Mouse (Mus musculus) brain, adult 2 months (tissue): ENCODE results near the gene Cxcr4.
"Not testable (repeated sequence)": the region's sequence is repeated elsewhere in the genome, so short reads cannot be mapped to it uniquely, and the experiment has no call there.

ENCODE experiments used
- DNase-seq: peaks from one replicate; pipeline ENCODE4 v3.0.0; 2011; ENCODE audit warnings: low read depth, low spot score

Gene Cxcr4

DNA sequence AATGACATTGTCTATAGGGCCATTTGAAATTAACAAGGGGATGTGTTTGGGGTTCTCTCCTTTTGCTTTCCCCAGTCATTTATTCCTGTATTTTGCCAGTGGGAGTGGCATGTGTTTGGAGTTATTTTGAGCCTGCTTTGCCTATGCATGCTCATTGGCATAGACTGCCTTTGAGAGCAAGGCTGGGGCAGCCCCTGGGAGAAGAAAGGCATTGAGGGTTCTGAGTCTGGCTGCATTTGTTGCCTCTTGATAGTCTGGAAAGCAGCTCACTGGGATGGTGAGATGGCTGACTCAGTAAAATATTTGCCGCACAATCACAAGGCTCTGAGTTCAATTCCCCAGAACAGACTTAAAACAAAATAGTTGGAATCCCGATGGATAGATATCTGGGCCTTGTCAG, 8.5 kb upstream of the Cxcr4 start:
- DNase-seq = no peak

DNA sequence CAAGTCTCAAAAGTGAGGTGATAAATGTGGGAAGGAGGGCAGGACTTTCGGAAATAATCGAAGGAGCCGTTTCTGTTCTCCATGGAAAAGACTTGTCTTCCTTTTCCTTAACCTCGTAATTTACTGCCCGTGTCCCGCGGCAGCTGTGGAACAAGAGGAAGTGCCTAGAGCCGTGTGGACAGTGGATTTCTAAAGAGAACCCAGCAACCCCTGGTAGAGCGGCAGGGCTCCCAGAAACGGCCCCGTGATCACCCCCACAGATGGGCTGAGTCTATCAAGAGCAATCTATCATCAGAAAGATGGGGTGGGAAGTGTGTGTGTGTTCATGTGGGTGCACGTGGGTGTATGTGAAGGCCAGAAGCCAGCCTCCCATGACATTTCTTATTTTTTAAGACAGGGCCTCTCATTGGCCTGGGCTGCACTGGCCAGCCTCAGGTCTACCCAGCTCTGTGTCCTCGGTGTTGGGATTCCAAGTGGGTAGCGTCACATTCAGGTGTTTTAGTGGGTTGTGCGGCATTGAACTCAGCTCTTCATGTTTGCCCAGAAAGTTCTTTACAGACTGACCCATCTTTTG, 5.2 kb upstream of the Cxcr4 start:
- no peak for DNase-seq

DNA sequence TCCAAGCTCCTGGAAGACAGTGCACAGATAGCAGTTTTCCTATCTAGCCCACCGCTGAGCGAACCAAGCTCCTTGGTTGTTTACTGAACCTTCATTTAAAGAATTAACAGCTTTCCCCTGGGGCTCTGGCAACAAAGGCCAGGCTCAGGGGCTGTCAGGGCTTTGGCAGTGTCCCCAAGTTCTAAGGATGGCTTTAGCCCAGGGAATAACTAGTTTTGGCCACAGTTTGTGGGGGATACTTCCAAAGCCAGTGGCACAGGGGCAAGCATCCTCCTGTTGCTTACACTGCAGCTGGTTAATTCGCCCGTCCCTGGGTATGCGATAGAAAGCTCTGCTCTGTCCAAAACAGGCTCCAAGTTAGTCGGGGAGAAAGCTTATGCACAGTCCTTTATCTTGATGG, 3.4 kb upstream of the Cxcr4 start:
- no peak for DNase-seq

DNA sequence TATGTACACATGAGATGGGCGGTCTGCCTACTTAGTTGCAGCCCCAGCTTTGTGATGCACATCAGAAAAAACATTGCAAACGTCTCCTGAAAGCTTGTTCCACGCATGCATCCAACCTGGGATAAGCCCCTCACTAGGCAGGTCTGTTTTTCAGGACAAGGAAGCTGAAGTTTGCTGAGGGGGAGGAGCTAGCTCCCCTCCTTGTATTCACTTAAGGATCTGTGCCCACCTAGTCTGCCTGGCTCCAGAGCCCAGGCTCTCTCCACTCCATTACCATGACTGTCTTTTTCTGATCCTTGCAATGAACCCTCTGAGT, 3.0 kb upstream of the Cxcr4 start:
- no peak for DNase-seq

DNA sequence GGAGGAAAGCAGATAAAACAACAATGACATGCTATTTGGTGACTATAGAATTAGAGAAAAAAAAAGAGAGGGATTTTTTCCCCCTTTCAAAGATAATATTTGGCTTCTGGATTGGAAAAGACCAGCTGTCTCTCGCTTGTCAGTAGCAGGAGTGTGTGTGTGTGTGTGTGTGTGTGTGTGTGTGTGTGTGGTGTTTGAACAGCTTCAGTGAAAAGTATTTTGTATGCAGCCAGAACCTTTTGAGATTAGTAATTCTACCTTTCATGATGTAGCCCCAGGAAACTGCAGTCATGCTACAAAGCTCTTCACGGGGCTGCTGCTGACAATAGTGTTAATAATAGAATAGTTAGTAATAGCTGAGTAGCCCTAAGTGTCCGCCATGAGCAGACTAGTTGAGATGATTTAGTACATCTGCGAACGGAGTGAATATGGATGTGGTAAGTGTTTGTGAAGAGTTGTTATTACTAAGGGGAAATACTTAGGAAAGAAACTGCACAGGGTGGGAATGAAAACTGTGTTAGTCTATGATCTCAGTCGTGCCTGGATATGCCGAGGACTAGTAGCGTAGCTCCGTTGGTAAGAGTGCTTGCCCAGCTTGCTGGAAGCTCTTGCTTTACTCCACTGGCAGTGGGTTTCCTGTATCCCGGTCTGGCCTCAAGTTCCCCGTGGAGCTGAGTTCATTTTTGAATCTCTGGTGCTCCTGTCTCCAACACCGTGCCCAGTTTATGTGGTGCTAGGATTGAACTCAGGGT, 2.4 kb upstream of the Cxcr4 start:
- no peak for DNase-seq

DNA sequence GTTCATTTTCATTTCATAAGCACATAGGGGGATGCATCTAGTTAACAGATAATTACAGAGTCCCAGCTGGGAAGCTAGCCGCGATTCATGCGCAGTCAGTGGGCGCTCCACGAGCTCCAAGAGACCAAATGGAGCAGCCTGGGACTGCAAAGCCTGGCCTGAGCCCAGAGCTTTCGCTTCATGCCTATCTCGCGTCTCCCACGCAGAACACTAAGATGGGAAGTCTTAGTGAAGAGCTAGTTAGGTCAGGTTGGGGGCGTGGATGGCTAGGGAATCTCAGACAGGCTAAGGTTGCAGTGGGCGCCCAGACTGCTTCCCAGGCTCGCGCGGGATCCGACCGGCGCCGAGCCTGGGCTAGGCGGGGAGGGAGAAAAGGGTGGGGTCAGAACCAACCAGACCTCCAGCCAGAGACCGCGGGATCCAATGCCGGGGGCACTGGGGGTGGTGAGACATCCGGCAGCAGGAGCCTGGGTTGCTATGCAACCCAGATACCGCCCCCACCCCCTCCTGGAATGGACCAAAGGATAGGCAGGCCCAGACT, 938 bp upstream of the Cxcr4 start:
- peak; percentile 75 for DNase-seq

DNA sequence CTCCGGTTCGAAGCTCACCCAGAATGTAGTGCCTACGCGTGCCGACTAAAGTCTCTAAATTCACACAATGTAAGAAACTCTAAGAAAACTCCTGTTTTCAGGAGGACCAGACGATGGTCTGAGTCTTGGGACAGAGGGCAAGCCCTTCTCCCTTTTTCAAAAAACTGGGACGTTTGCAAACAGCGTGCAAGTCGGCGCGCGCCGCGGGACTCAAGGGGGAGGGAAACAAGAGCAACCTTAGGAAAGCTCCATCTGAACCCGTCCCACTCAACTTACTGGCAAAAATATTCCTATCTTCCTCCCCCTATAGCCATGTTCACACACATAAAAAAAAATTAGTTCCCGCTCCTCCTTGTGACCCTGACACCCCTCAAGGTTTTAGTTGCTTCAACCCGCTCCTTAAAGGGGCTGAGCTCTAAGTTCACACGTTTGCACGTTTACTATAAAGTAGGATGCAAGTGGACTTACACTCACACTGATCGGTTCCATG, 327 bp downstream of the Cxcr4 start:
- no peak for DNase-seq

DNA sequence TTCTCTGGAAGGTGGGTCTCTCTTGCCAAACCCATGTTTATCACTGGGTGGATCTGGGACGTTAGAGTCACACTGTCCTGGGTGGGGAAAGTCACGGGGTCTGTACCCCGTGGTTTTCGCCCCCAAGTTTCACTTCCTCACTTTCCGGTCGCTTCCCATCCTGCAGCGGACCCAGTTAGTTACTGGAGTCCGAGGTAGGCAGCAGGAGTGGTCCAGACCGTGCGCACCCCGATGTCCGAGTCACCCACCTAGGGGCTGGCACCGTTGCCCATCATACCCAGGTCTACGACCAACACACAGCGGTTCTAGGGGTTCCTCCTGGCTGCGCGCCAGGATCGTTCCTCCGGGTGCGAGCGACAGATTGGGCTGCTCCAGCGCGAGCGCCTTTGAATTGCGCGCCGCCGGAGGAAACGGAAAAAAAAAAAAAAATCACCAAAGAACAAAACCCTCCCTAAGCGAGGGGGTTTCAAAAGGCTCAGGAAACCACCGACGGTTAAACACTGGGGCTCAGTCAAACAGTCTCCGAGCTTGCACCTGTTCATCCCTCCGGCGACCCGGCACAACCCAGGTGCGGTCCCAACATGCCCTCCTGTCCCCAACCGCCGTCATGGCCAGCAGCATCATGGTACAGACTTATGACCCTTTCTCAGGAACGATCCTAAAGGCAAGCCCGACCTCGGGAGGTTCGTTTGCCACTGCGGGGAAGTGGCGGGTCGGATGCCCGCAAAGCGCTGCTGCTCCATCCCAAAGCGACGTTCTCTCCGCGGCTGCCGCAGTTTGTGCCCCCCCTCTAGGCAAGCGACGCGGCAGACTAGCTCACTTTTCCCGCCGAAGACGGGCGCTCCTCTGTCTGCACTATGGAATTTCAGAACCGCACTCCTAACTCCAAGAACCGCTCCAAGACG, 1.0 kb downstream of the Cxcr4 start:
- no peak for DNase-seq

DNA sequence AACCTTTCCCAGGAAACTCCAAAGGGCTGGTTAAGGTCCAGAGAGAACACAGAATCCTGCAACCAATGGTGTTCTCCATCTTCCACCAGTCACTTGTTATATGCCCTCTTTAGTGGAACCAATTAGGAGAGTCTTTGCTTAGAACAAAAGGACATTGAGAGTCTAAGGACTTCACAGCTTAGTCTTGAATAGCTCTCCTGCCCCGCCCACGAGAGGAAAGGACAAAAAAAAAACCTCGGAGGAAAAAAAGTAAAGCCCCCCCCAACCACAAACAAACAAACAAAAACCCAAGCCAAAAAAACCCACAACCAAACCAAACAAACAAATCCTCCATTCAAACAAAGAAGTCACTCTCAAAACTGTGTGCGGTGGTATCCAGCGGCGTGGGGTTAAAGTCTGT, 2.1 kb downstream of the Cxcr4 start:
- DNase-seq = no peak

DNA sequence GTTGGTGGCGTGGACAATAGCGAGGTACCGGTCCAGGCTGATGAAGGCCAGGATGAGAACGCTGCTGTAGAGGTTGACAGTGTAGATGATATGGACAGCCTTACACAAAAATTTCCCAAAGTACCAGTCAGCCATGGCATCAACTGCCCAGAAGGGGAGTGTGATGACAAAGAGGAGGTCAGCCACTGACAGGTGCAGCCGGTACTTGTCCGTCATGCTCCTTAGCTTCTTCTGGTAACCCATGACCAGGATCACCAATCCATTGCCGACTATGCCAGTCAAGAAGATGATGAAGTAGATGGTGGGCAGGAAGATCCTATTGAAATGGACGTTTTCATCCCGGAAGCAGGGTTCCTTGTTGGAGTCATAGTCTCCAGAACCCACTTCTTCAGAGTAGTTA, 2.6 kb downstream of the Cxcr4 start:
- DNase-seq = no peak

DNA sequence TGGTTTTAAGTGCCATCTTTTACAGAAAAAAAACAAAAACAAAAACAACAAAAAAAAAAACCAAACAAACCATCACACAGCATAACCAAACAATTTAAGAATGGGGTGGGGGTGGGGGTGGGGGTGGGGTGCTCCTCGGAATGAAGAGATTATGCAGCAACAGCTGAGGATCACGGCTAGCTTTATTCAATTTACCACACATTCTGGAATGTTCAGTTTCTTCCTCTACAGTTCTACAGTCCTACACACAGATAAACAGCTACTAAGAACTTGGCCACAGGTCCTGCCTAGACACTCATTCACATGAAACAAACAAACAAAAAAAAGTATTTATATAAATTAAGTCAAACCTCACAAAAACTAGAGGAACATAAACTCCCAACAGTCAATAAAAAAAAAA, 3.8 kb downstream of the Cxcr4 start:
- no peak for DNase-seq

DNA sequence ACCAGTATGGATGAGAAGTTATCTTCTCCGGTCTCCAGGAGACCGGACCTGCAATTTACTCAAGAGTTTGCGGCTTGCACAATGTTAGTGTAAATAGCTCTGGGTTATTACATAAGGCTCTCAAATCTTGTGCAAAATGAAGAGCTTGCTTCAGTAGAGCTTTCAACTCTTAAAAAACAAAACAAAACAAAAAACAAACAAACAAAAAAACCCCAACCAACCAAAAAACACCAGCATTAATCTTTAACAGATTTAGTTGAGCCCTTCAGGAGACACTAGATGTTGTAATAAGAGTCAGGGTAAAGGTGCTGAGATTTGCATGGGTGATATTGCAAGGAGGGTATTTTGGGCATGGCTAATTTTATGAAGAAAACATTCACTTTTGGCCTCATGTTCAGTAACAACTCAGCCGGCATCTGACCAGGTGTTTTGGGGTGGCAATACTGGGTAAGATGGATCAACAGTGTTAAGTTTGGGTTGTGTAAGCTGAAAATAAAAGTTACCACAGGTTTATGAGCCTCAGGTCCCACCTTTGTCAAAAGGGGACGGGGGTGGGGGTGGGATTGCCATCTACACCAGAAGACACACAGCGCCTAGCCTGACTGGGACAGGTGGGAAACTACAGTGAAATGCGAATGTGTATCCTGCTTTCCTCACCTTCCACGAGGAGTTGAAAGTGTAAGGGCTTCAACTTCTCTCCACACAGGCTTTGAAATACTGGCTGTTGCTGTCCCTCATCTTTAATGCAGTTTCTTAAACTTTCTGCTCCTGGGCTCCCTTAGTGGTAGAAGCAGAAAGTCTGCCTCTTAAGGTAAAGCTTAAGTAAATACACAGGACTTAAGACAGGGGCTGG, 4.9 kb downstream of the Cxcr4 start:
- DNase-seq = no peak

DNA sequence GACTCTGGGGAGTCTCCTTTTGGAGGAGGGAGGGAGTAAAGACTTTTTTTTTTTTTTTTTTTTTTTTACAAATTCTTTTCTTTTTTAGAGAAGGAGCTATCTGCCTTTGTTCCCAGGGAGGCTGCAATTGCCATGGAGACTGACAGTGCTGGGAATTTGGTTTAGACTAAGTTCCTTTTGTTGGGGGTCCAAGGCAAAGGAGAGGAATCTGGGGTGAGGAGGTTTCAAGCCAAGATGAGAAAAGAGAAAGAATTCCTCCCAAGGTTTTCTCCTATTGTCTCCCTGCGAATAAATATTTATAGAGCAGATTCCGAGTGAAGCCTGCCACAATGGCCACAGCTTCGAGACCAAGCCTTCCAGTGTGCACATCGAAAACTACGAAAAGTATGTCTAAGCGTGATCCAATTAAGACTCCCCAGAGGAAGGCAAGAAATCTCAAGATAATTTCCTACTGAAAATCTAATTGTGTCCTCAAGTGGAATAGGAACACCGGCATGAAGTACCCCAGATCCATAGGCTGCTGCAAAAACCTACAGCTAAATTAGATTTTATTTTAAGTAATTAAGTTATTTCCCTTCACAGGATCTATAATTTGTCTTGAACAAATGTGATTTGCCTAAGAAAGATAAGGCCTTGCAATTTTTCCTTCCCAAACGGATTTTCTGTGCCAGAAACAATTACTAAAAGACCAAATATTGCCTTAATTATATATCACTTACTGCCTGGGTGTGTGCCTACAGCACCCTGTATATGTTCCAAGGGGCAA, 5.7 kb downstream of the Cxcr4 start:
- DNase-seq = no peak

DNA sequence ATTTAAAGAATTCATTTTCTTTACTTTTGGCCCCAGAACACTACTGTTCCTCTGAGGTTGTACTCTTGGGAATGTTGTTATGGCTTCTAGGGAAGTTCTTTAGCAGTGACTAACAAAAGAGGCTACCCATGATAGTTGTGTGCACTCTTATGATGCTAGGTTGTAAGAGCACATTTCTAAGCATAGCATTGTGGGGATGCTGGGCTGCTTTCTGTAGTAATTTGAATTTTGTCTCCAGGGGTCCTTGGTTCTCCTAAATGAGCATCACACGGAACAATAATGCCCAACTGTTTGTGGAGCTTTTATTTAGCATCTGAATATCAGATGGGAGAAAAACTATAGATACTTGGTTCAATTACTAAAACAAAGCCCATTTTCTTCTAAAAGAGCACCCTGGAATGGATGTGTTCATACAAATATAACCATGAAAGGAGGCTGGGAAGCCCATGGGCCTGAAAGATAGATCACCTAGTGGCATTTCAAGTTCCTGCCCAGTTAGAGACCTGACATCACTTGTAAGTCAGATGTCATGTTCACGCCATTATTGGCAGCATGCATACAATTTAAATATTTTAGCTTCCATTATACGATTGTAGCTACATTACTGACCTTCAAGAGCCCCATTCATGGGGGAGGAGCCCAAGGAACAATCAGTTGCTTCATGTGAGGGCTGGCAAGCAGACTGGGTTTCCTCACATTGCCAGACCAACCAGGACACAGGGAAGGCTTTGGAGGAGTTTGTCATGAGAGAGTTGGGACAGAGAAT, 6.5 kb downstream of the Cxcr4 start:
- peak; percentile 78 for DNase-seq

DNA sequence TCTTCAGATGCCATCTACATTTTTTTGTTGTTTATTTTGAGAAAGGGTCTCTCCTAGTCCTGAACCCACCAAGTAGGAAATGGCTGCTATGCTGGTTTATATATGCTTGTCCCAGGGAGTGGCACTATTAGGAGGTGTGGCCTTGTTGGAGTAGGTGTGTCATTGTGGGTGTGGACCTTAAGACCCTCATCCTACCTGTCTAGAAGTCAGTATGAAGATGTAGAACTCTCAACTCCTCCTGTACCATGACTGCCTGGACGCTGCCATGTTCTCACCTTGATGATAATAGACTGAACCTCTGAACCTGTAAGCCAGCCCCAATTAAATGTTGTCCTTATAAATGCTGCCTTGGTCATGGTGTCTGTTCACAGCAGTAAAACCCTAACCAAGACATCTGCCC, 7.4 kb downstream of the Cxcr4 start:
- DNase-seq = not testable (repeated sequence)

DNA sequence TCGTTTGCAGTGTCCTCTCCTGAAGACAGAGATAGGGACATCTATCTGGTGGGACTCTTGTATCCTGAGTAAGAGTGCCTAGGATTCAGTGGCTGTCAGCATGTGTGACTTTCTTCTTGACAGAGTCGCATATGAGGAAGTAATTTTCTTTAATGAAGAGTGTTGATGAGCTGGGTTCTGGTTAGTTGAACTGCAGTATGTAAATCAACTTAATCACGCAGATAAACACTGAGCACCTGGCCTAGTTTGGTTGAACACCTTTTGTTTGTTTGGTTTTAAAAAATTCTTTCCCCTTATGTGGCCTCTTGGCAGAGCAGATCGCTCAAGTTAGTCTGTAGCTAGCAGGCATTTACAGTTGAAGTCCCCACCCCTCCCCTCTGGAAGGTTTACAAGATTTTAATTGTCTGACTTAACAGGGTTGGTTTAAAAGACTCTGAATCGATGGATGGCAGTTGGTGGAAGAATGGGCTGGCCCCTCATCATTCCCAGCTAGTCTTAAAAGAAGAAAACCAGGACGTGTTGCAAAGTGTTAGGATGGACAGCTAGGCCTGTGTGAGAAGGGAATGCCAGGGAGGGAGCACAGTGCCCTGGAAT, 8.7 kb downstream of the Cxcr4 start:
- no peak for DNase-seq

DNA sequence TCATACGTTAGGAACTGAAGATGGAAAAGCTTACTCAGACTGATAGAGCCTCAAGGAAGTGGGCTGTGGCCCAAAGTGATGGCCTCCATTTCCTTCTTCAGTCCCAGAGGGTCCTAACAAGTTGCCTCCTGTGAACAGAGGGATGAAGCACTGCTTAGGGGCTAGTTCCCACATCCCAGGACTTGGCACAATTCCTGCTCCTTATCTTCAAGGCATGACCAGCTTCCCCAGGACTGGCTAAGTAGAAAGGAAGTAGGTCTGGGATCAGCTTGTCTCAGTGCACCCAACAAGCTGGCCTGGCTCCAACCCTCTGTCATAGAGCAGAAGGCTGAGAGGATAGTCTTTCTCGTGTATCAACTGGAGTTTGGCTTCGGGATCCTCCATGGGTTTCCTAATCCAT, 11.8 kb downstream of the Cxcr4 start:
- no peak for DNase-seq

DNA sequence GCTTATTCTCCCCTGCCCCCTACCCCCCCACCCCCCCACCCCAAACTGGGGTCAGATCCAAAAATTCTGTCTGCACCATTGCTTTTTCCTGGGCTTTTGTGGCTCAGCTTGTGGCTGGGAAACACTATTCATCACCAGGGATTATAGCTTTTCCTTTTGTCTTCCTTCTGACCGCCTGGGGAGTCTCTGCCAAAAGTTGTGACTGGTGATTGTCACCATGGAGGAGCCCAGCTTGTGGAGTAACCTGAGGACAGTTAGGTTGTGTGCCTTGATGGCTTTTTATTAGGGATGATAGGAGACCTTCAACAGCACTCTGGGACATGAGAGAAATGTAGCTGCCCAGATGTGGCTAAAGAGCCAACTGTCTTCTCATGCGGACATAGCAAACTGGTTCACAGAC, 13.6 kb downstream of the Cxcr4 start:
- no peak for DNase-seq

DNA sequence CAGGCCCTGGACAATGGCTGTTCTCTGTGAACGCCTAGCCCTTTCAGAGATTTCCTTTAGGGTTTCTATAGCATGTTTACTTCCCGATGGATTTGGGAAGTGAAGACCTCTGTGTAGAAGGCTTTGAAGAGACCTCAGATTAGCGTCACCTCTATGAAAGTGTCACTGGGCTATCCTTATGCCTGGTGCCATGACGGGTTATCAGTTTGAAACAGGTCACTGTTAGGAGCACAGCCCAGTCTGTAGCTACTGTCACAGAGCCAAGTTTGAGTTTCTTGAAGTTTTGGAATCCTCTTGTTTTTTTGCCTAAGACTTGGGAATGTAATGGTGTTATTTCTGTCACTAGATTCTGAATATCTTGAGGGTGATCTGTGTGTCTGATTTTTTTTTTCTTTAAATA, 17.0 kb downstream of the Cxcr4 start:
- no peak for DNase-seq

DNA sequence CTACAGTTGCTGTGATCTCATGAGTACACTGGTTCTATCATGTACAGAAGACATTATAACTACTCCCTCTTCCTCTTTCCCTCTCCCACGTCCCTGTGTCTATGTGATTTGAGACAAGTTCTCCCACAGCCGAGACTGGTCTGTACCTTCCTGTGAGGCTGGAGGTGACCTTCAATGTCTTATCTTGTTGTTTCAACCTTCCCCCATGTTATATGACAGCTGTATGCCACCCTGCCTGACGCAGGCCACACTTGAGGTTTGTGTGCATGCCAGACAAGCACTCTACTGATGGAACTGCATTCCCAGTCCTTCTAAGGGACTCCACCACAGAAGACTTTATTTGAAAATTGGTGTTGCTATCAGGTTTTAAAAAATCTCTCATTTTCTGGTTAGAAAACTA, 21.1 kb downstream of the Cxcr4 start:
- no peak for DNase-seq
